Mouse (Mus musculus) 416B (cell line): ENCODE results near the gene Cbll1.
A peak's percentile ranks its signal among the peaks of the same experiment; 100 is the strongest.
"Not testable (repeated sequence)": the region's sequence is repeated elsewhere in the genome, so short reads cannot be mapped to it uniquely, and the experiment has no call there.

Source experiments
- DNase-seq: peaks from one replicate; pipeline ENCODE4 v3.0.0; 2011; ENCODE audit warnings: low read depth

Gene Cbll1

DNA sequence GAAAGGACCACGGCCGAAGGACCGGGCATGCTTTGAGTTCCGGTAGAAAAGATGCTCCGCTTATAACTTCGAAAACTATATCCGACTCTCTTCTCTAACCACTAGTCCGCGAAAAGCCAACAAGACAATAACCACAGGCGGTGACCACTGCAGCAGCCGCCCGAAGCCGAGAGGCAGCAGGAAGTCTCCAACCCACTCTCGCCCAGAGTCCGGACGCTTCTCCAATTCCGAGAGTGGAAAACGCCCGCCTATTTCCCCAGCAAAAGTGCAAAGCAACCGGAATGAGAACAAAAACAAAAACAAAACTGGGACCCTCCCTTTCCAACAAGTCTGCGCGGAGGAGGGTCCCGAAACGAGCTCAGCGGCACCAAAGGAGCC, 491 bp downstream of the Cbll1 start:
- peak; percentile 60 for DNase-seq

DNA sequence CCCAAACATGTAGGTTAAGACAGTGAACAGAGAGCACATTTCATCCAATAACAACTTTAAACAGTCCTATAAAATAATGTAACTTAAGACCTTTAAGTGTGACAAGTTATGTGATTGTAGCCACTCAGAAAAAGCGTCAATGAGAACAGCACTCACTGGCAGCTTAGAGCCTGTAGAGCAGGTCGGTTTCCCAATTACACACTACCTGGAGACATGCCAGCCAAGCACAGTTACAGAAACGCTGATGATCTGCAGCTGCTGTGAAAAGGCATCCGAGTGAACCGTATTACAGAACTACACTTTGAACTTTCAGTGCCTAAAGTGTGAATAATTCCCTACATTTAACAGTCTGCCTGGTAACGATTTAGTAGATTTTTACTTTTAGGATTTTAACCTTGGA, 13.0 kb downstream of the Cbll1 start:
- no peak for DNase-seq

DNA sequence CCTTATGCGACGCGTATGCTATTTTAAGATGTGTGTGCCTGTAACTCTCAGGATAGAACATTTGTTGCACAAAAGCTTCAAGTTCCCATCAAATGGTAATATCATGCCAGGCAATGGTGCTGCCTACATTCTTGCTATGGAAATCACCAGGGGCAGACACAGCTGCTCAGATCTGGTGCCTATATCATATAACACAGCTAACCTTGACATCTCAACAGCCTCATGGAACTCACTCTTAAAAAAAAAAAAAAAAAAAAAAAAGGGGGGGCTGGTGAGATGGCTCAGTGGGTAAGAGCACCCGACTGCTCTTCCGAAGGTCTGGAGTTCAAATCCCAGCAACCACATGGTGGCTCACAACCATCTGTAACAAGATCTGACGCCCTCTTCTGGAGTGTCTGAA, 21.2 kb downstream of the Cbll1 start:
- DNase-seq = not testable (repeated sequence)

DNA sequence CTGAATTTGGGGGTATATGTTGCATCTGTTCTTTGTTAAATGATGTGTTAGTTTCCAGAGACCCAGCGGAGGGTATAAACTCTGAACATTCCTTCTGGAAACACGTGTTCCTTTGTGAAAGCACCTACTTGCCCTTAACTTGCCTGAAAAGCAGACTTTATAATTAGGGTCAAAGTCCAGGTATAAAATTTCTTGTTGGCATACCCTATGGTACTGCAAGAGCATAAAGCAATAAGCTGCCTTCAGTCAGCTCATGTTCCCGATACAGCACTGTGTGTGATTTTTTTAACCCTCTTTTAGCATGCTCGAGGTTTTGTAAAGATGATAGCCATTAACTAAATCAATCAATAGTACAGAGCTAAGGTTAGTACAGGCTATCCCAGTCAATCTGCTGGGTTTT, 36.8 kb downstream of the Cbll1 start:
- DNase-seq = no peak

DNA sequence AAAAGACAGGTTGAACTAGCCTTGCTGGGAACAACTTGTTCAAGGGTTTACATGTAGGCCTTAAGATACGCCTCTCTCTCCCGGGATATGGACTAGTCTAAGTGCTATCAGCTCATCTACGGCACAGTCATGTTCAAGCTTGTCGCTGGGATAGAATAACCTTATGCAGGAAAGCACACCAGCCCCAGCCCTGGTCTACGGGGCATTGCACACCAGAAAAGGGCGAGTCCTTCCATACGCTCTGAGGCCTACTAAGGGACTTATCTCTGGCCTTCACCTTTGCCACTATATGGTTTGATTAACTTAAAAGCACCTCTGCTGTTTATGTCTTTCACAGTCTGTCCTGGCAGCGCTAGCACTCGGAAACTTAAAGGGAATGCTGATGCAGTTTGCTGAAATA, 38.0 kb downstream of the Cbll1 start:
- DNase-seq = no peak

DNA sequence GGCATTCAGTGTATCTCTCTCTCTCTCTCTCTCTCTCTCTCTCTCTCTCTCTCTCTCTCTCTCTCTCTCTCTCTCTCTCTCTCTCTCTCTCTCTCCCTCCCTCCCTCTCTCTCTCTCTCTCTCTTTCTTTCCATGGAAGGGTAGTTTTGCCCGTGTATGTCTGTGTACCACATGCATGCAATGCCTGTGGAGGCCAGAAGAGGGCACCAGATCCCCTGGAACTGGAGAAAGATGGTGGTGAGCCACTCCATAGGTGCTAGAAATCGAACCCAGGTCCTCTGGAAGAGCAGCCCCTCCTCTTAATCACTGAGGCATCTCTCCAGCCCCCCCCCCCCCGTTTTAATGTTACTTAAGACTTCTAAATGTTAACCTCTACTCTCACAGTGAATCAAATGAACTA, 39.1 kb downstream of the Cbll1 start:
- DNase-seq = peak; percentile 19

DNA sequence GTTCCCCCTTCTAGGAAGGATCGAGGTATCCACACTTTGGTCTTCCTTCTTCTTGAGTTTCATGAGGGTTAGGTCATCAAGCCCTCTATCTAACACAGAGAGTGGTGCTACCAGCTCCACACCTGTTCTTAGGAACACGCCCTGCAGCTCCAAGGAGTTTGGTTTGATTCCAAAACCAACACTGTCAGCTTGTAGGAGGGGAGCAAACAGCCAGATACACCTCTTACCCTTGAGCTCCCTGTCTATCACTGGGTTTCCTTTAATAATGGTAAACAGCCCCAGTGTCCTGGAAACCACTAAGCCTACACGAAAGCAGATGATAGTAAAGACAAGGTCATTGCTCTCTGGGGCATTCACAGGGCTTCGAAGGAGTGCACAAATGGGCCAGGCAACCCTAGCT, 40.9 kb downstream of the Cbll1 start:
- DNase-seq = no peak

DNA sequence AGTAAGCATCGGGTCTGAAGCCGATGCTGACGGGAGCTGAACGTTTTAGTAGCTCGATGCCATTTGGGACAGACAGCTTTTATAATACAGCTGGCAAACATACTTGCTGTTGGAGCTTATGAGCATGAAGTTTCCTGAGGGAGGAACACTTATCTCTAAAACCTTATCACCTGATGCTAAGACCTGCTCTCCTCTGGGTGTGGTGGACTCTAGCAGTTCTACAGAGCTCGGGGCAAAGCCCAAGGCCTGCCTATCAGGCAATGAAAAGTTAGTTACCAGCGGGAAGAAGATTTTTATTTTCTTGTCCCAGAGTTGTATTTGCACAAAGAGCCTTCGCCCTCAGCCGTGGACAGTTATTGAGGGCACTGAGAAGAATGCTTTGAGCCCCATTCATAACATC, 43.1 kb downstream of the Cbll1 start:
- DNase-seq = no peak

DNA sequence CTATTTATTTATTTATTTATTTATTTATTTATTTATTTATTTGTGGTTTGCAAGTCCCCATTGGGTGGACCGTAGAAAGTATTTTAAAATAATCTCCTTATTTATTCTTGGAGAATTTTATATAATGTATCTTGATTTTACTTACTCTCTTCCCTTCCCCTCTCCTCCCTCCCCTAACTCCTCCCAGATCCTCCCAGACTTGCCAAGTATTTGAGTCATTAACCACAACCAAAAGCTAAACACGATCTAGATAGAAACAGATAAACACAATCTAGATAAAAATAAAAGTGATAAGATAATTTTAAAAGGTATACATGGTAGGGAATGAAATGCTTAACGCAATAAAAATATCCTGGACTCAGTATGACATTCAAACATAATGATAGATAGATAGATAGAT, 50.1 kb downstream of the Cbll1 start:
- peak; percentile 67 for DNase-seq

DNA sequence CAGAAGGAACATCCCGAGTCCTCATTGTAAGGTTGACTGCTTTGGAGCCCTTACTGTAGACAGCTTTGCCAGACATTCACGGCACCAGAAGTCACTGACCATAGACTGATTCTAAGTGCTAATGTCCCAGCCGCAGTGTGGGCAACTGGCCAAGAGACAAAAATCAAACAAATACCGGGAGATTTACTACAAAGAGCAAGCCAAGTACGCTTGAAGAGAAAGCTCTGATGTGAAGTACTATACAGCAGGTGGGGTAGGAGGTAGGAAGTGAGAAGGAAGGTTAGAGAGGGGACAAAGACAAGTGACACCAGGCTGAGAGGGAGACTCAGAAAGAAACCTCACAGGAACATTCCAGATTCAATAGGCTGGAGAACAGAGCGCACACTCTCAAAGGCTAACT, 54.6 kb downstream of the Cbll1 start:
- DNase-seq = no peak

DNA sequence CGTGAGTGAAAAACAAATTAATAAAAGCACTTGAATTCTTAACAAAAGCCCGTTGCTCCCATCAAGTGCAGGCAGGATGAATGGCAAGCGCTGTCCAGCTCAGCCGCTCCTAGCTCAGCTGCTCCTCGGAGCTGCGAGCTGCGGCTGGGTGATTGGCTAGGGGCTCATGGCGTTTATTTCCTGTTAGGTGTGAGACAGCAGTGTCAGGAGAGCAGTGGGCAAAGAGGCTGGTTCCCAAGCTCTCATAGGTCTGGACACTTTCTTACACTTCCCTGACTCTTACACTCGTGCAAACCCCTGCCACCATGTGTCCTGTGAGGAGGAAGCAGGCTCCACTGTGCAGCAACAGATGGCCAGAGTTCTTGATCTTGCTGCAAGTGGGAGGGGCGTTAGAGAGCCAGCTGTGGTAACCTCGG, 55.3 kb downstream of the Cbll1 start:
- peak; percentile 62 for DNase-seq

DNA sequence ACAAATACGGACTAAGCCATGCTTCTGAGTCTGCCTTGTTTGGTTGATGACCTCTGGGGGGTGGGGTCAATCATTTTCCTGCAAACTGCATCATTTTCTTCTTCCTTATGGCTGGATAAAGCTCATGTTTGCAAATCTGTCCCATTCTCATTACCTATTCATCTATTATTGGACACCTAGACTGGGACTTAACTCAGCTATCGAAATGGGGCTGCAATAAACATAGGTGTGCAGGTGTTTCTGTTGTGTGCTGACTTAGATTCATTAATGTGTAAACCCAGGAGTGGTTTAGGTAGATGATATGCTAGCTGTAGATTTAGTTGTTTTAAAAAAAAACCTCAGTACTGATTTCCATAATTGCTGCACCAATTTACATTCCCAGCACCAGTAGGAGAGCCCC, 59.8 kb downstream of the Cbll1 start:
- no peak for DNase-seq

DNA sequence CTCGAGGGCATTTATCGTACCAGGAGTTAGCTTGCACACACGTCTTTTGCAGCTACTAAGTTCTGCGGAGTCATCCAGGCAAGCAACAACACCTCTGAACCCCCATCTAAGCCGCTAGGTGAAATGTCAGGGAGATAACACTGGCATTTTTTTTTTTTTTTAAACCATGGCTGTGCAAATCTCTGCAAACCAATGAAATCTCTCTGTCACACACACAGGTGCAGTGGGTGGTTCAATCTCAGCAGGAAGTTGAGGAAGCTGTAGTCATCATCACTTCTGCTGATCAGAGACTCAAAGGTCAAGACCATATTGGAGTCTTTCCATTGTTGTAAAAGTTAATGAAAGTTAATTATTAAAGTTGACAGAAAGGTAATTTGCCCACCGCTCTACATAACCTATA, 61.6 kb downstream of the Cbll1 start:
- DNase-seq = no peak
